Mouse (Mus musculus) hindbrain, postnatal 0 days (tissue): ENCODE measurements around the gene Drd1. TPM values are rescaled to one million over a fixed set of nuclear protein-coding genes. Genes with fewer than 3 reads are reported as not detected.
A peak's percentile ranks its signal among the peaks of the same experiment; 100 is the strongest.

Experiments used
- ATAC-seq: fragments of 200-750 bp; cut with Nextera tagmentation; 2 replicates; pipeline ENCODE4 v1.8.0; 2017; ENCODE audit warnings: mild to moderate bottlenecking, moderate TSS enrichment, moderate library complexity
- DNase-seq: peaks from one replicate; pipeline ENCODE4 v3.0.0-alpha.2; 2015; ENCODE audit warnings: low spot score
- H3K27ac ChIP-seq: fragments of 300-500 bp; sonication (generic); 2 replicates; pipeline ENCODE4 v1.5.1; 2014; ENCODE audit warnings: mild to moderate bottlenecking
- H3K27me3 ChIP-seq: fragments of 300-500 bp; sonication (generic); 2 replicates; pipeline ENCODE4 v1.6.1; 2014; ENCODE audit warnings: low read length, mixed read lengths; ENCODE audit not compliant: insufficient read depth
- H3K36me3 ChIP-seq: fragments of 300-500 bp; sonication (generic); 2 replicates; pipeline ENCODE4 v1.6.1; 2014; ENCODE audit warnings: low read length, mixed read lengths; ENCODE audit not compliant: insufficient read depth
- H3K4me1 ChIP-seq: fragments of 300-500 bp; sonication (generic); 2 replicates; pipeline ENCODE4 v1.6.1; 2014; ENCODE audit warnings: antibody characterized with exemption, low read length, mixed read lengths; ENCODE audit not compliant: insufficient read depth
- H3K4me2 ChIP-seq: fragments of 300-500 bp; sonication (generic); 2 replicates; pipeline ENCODE4 v1.6.1; 2014; ENCODE audit warnings: low read depth, mild to moderate bottlenecking, low read length, moderate library complexity, mixed read lengths
- H3K4me3 ChIP-seq: fragments of 300-500 bp; sonication (generic); 2 replicates; pipeline ENCODE4 v1.5.1; 2014; ENCODE audit warnings: low read length
- H3K9ac ChIP-seq: fragments of 300-500 bp; sonication (generic); replicated peaks from 2 replicates; pipeline ENCODE4 v1.6.1; 2014; ENCODE audit warnings: mild to moderate bottlenecking, low read length, moderate library complexity, mixed read lengths
- H3K9me3 ChIP-seq: fragments of 300-500 bp; sonication (generic); 2 replicates; pipeline ENCODE4 v1.6.1; 2016; ENCODE audit warnings: low read length, mixed read lengths
- CTCF ChIP-seq: IDR thresholded peaks from 2 replicates; pipeline ENCODE4 v1.5.1; 2016; ENCODE audit warnings: antibody characterized with exemption, control low read depth, low read depth
- WGBS: fragments of 180-500 bp; shearing (Covaris S2); extraction: QIAGEN DNeasy Blood & Tissue Kit; methylation state at CpG from one replicate; pipeline ENCODE4 v1.1.7; 2014; 5-methylcytosine and 5-hydroxymethylcytosine counted together
- polyA plus RNA-seq: library from polyadenylated mRNA; unstranded; fragments of >200 nt; fragmentation: Nextera tagmentation; extraction: Ambion mirVana; gene quantifications from 2 replicates; pipeline ENCODE4 v1.2.1, GENCODE M21; 2015
- total RNA-seq: library from RNA; depleted of rRNA; stranded (reverse); fragments of >200 nt; gene quantifications from 2 replicates; pipeline ENCODE4 v1.2.3, GENCODE M21; 2014; rRNA removed

The Drd1 gene
- total and polyA plus RNA-seq, 2 experiments from 2014 or later: 1.2 TPM

- DNase-seq (peak; percentile 26), ATAC-seq (no peak)
- H3K27me3 ChIP-seq: no peaks in the 10 kb centered on the region
- WGBS: 66% methylated on average over 4 of the region's 4 CpGs
- no peaks in the 10 kb centered on the region for H3K36me3 ChIP-seq
- H3K27ac ChIP-seq: no peak overlapping the region
- no peak overlapping the region for H3K9ac ChIP-seq
- H3K4me3 ChIP-seq: no peak overlapping the region
- no peak overlapping the region for H3K4me2 ChIP-seq
- no peak for TF ChIP-seq CTCF
- H3K9me3 ChIP-seq: no peaks in the 10 kb centered on the region
- H3K4me1 ChIP-seq: no peaks in the 10 kb centered on the region
Measured at GRCm38 (mm10) chr13:54008716-54009115, 46.8 kb downstream of the Drd1 start.

Other genes with a start within 250 kb of the Drd1 start
- gene Sfxn1, start 16.2 kb upstream of the Drd1 start, total RNA-seq: 64.5 and 73.7 TPM in 2 replicates
- gene Sfxn1, start 16.2 kb upstream of the Drd1 start, polyA plus RNA-seq: 102 and 103 TPM in 2 replicates
- 1.8 and 2.9 TPM in 2 replicates for gene Hrh2, start 136.4 kb upstream of the Drd1 start, total RNA-seq
- 0.78 and 0.98 TPM in 2 replicates for gene Hrh2, start 136.4 kb upstream of the Drd1 start, polyA plus RNA-seq